Mouse (Mus musculus): Measurements from ENCODE around the gene Nr1h2. TPM values are rescaled to one million over a fixed set of nuclear protein-coding genes. Genes with fewer than 3 reads are reported as not detected.
A peak's percentile ranks its signal among the peaks of the same experiment; 100 is the strongest.

The Nr1h2 gene
- polyA plus RNA-seq, 1 experiment from 2014 or later = 75.3 TPM

DNA sequence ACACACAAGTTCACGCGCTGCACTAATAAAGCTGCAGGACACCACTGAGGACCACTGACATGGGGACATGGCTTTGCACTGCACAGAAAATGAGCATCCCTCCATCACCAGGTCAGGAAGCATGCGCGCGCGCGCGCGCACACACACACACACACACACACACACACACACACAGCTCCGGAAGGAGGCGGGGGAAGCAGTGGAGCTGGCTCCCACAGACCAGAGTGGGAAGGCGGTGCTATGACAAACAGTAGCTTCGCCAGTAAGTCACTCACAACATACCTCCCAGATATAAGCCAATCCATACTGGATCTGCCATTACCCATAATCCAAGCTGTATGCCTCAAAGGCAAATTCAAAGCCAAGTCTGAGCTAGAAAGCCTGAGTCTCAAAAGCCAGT lies 6.7 kb downstream of the Nr1h2 start:
- ATAC-seq (ENCODE audit: borderline replicate concordance, extremely low read depth, low FRiP score, low TSS enrichment) = no peak

DNA sequence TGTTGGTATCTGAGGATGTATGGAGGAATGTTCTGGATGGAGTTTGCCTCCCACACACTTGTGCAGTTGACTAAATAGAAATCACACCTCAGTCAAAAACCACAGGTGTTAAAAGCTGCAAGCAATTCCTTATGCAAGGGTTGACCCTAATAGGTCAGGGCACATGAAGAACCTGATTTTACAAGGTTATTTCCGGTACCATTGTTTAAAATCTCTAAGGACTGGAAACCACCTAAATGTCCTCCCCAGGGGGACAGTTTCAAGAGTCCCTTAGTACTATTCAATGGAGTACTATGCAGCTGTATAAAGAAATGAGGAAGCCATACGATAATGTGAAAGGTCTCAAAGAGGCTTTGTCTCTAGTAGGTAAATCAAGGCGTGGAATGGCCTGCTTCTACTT lies 7.5 kb downstream of the Nr1h2 start:
- no peak for ATAC-seq (ENCODE audit: borderline replicate concordance, extremely low read depth, low FRiP score, low TSS enrichment)
- Histone ChIP-seq H3K36me3 (peaks cover 32% of the 10 kb centered on the region), H3K4me1 (peaks cover 13% of the 10 kb centered on the region), H3K4me3 (no peak overlapping the region), H3K27ac (no peak overlapping the region), H3K9ac (no peak overlapping the region), H3K9me3 (no peaks in the 10 kb centered on the region), H3K4me2 (no peak overlapping the region), H3K27me3 (no peaks in the 10 kb centered on the region)
- WGBS = 96% methylated on average over 3 of the region's 3 CpGs

More for the DNA sequence above, 6.7 kb downstream of the Nr1h2 start:
- Histone ChIP-seq H3K4me3 (peak overlapping the region; percentile 72), H3K4me1 (peaks cover 13% of the 10 kb centered on the region), H3K9me3 (no peaks in the 10 kb centered on the region), H3K9ac (peak overlapping the region; percentile 59), H3K27ac (no peak overlapping the region), H3K36me3 (peaks cover 34% of the 10 kb centered on the region), H3K27me3 (no peaks in the 10 kb centered on the region), H3K4me2 (peak overlapping the region; percentile 81)
- 90% methylated on average over 13 of the region's 13 CpGs for WGBS

DNA sequence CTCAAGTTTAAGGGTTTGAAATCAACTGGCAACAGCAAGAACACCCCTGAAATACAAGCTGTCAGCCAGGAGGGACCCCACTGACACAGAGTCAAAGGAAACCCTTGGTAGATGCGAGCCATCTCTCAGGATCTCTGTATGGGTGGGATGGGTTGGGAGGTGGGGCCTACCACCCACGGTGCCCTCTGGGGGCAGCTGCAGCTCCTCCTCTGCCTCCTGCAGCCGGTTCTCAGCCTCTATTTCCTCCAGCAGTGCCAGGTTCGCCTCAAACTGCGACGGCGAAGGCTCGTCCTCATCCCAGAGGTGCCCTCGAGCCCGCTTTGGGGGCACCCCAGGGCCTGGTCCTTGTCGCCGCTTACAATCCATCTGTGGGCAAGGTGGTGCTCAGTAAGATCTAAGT lies 10.7 kb downstream of the Nr1h2 start:
- 77% methylated on average over 12 of the region's 12 CpGs for WGBS
- ATAC-seq (ENCODE audit: borderline replicate concordance, extremely low read depth, low FRiP score, low TSS enrichment) = no peak
- no peak overlapping the region for H3K27ac ChIP-seq
- H3K9ac ChIP-seq = no peak overlapping the region
- no peak overlapping the region for H3K4me2 ChIP-seq
- no peak overlapping the region for H3K4me3 ChIP-seq
- no peaks in the 10 kb centered on the region for H3K9me3 ChIP-seq
- no peaks in the 10 kb centered on the region for H3K27me3 ChIP-seq
- peaks cover 12% of the 10 kb centered on the region for H3K4me1 ChIP-seq
- peaks cover 42% of the 10 kb centered on the region for H3K36me3 ChIP-seq

DNA sequence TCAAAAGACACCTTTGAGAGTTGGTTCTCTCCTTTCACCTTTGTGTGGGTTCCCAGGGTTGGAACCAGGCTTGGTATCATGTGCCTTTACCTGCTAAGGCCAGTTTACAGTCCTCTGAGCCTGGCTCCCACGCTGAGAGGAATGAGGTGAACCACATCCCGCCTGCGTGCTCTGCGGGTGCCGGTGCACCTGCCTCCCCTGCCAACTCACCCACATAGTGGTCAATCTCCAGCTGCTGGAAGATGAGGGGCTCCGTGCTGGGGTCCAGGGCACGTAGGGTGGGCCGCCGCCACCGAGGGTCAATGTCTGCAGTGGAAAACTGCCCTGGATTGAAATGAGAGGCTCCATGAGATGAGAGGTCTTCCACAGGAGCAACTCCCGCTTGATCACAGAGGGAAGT lies 11.2 kb downstream of the Nr1h2 start:
- Histone ChIP-seq H3K4me2 (no peak overlapping the region), H3K4me1 (peaks cover 7% of the 10 kb centered on the region), H3K9me3 (no peaks in the 10 kb centered on the region), H3K27ac (no peak overlapping the region), H3K9ac (no peak overlapping the region), H3K4me3 (no peak overlapping the region), H3K36me3 (peaks cover 46% of the 10 kb centered on the region), H3K27me3 (no peaks in the 10 kb centered on the region)
- ATAC-seq (ENCODE audit: borderline replicate concordance, extremely low read depth, low FRiP score, low TSS enrichment) = no peak
- 94% methylated on average over 11 of the region's 11 CpGs for WGBS

DNA sequence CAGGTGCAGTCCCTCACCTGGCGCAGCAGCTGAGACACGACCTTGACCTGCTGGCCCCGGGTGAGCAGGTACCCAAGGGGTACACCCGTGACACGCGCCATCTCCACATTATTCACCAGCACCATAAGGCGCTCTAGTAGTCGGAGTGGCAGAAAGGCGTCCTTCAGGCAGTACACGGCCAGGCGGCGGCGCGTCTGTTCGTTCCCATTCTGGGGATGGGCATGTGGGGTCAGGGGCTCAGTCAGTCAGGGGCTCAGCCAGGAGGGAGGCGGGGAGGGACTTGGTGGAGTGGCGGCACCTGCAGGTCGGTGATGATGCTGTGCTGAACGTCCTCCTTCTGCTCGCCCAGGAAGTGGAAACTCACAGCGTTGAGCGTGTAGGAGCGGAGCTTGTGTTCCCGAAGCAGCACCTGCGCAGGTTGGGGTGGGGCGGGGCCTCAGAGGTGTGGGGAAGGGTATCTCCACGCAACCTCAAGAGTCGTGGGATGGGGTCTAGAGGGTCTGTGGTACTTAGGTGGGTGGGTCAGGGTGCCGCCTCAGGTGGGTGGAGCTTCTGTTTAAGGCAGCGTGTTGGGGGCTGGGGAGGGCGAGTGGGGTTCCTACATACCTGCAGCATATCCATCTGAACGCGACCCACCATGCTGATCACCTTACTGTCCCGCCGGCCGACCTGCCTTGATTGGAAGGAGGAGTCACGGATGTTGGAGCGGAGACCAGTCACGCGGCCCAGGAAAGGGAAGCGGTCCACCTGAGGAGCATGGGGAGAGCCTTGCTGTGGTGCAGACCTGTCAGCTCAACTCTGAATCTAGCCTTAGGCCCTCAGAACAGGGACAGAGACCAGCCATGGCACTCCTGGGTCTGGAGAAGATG lies 14.8 kb downstream of the Nr1h2 start:
- Histone ChIP-seq H3K9me3 (no peaks in the 10 kb centered on the region), H3K36me3 (peaks cover 76% of the 10 kb centered on the region), H3K27me3 (no peaks in the 10 kb centered on the region), H3K4me3 (no peak overlapping the region), H3K9ac (no peak overlapping the region), H3K4me1 (no peaks in the 10 kb centered on the region), H3K27ac (no peak overlapping the region), H3K4me2 (no peak overlapping the region)
- 88% methylated on average over 41 of the region's 41 CpGs for WGBS
- ATAC-seq (ENCODE audit: borderline replicate concordance, extremely low read depth, low FRiP score, low TSS enrichment) = no peak

DNA sequence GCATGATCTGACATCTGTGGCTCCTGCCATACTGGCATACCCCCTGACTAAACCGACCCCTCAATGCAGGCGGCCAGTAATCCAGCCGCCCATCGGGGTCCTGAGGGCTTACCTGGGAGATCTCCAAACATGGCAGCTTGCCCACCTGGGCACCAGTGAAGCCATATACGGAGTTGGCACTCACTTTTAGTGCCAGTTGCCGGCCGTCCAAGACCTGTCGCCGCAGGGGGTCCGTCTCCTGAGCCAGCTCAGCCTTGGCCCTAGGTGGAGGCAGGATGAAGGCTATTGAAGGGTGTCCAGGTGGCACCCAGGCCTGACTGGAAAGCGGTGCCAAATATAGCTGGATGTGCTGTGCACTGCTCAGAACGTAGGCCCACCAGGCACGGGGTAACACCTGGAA lies 16.3 kb downstream of the Nr1h2 start:
- WGBS = 92% methylated on average over 13 of the region's 13 CpGs
- ATAC-seq (ENCODE audit: borderline replicate concordance, extremely low read depth, low FRiP score, low TSS enrichment) = no peak
- Histone ChIP-seq H3K36me3 (peaks cover 84% of the 10 kb centered on the region), H3K9me3 (no peaks in the 10 kb centered on the region), H3K4me3 (no peak overlapping the region), H3K27ac (no peak overlapping the region), H3K27me3 (no peaks in the 10 kb centered on the region), H3K4me2 (no peak overlapping the region), H3K4me1 (no peaks in the 10 kb centered on the region), H3K9ac (no peak overlapping the region)

DNA sequence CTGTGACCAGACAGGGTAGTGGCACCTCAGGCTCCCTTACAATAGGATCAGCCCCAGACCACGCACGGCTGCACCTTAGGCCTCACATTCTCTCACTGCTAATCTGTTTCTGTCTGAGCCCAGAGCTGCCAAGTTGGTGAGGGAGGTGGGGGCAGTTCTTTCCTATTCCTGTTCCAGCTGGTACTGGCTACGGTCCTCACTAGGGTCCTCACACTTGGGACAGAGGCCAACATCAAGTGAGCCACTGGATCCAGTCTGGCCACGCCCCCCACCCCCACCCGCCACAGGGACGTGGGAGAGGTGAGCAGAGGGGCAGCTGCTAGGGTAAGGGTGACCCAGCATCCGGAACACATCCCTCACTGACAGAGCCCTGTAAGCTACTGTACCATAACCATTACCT lies 16.7 kb downstream of the Nr1h2 start:
- no peaks in the 10 kb centered on the region for H3K27me3 ChIP-seq
- H3K4me2 ChIP-seq = no peak overlapping the region
- no peak for ATAC-seq (ENCODE audit: borderline replicate concordance, extremely low read depth, low FRiP score, low TSS enrichment)
- no peak overlapping the region for H3K27ac ChIP-seq
- H3K4me1 ChIP-seq = no peaks in the 10 kb centered on the region
- no peak overlapping the region for H3K9ac ChIP-seq
- no peak overlapping the region for H3K4me3 ChIP-seq
- 68% methylated on average over 7 of the region's 7 CpGs for WGBS
- no peaks in the 10 kb centered on the region for H3K9me3 ChIP-seq
- H3K36me3 ChIP-seq = peaks cover 81% of the 10 kb centered on the region

DNA sequence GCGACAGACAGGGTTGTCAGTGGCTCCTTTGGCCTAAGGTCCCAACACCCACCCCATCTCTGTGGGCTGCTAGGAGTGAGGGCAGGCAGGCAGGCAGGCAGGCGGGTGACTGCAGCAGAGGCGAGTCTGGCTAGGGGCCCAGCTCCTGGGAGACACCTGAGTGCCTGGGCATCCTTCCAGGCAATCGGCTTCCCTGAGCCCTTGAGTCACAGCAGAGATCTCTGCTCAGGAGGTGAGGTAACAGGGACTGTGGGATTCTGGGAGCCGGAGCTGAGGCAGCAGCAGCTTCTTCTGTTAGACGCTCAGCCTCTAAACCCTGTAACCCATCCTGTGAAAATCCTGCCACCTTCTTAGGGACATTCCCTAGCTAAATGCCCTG lies 17.2 kb downstream of the Nr1h2 start:
- Histone ChIP-seq H3K27ac (no peak overlapping the region), H3K36me3 (peaks cover 79% of the 10 kb centered on the region)
- ATAC-seq (ENCODE audit: borderline replicate concordance, extremely low read depth, low FRiP score, low TSS enrichment) = no peak

DNA sequence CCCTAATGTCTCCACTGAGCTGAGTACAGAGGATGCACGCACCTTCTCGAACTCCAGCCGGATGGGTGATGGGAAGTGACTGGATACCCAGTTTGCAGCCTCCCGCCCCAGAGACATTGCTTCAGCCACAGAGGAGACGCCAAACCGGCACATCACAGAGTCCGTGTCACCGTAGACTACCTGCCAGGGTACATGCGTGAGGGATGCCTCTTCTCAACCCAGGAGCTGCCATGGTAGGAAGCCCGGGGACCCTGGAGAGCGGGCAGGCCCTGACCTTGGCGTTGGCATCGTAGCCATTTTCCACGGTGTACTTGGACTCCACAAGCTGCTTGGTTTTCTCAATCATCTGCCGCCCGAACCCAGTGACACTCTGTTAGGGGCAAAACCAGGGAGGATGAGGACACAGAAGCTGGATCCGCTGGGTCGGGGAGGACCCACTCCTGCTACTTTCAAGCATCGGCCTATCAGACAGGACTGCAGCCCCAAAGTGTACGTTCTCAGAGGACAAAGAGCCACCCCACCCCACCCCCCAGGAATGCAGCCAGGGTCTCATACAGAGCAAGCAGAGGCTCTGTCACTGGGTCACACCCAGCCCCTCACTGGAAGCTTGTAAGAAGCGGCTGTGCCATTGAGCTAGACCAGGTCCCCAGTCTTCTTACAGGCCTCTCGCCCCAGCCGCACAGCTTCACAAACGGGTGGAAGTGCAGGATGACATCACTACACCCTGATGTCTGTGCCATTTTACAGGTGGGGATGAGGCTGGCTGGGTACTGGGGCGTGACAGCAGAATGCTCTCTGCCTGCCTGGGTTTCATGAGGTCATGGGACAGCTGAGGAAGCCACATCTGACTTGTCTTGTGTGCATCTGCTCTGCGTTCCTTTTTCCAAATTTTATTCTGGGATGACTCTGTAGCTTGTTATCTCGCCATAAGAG lies 17.8 kb downstream of the Nr1h2 start:
- Histone ChIP-seq H3K9ac (no peak overlapping the region), H3K4me3 (no peak overlapping the region), H3K27me3 (no peaks in the 10 kb centered on the region), H3K4me1 (no peaks in the 10 kb centered on the region), H3K27ac (no peak overlapping the region), H3K9me3 (no peaks in the 10 kb centered on the region), H3K36me3 (peaks cover 72% of the 10 kb centered on the region), H3K4me2 (no peak overlapping the region)
- 90% methylated on average over 27 of the region's 27 CpGs for WGBS
- no peak for ATAC-seq (ENCODE audit: borderline replicate concordance, extremely low read depth, low FRiP score, low TSS enrichment)

More for the DNA sequence above, 17.2 kb downstream of the Nr1h2 start:
- Histone ChIP-seq H3K9ac (no peak overlapping the region), H3K4me2 (no peak overlapping the region), H3K4me1 (no peaks in the 10 kb centered on the region), H3K4me3 (no peak overlapping the region), H3K9me3 (no peaks in the 10 kb centered on the region), H3K27me3 (no peaks in the 10 kb centered on the region)
- WGBS = 80% methylated on average over 6 of the region's 6 CpGs

DNA sequence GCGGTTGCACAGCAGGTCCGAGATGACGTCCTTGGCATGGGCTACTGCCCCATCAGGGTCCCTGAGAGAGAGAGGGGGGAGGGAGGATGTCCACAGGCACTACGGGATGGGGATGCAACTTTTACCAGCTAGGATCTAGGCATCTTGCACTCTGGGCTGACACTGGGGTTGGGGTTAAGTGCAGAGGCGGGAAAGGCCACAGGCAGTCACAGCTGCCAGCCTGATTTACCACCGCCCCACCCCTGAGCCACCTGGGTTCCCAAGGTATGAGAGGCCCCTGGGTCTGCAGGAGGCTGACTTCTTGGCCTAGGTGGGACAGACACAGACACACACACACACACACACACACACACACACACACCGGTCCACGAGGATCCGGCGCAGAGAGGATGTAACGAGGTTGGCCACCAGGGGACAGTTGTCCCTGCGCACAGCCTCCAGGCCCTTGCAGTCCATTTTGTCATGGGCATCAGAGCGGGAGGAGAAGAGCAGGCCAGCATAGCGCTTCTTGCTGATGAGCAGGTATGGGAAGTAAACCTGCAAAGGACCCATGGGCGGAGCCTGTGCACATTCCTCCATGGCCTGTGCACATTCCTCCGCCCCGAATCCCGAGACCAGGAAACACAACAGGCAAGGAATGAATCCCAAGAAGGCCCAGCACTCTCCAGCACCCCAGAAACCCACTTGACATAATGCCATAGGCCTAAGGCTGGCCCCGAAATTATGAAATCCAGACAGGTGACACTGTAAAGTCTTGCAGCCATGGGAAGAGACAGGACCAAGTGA lies 18.9 kb downstream of the Nr1h2 start:
- Histone ChIP-seq H3K4me3 (no peak overlapping the region), H3K27me3 (no peaks in the 10 kb centered on the region), H3K4me1 (no peaks in the 10 kb centered on the region), H3K9me3 (no peaks in the 10 kb centered on the region), H3K36me3 (peaks cover 63% of the 10 kb centered on the region), H3K9ac (no peak overlapping the region), H3K27ac (no peak overlapping the region), H3K4me2 (no peak overlapping the region)
- WGBS = 79% methylated on average over 19 of the region's 19 CpGs
- ATAC-seq (ENCODE audit: borderline replicate concordance, extremely low read depth, low FRiP score, low TSS enrichment) = no peak

DNA sequence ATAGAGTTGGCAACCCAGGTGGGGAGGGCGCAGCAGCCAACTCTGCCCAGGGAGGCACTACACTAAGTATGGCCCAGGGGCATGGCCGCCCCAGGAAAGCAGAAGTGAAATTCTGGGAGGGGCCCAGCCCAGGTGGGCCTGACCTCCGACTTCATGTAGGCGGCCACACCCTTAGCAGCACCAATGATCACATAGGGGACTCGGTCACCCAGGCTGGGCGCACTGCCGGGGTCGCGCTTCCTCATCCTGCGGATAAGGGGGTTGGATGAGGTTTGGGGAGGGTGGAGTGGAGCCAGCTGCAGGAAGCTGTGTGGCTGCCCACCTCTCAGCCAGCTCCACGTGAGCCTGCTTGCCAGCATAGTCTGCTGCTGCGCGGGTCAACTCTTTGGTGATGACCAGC lies 19.5 kb downstream of the Nr1h2 start:
- WGBS = 89% methylated on average over 13 of the region's 13 CpGs
- H3K27me3 ChIP-seq = peaks cover 3% of the 10 kb centered on the region; the same call in 1 of the 2 replicates
- H3K9me3 ChIP-seq = no peaks in the 10 kb centered on the region
- no peak overlapping the region for H3K27ac ChIP-seq
- no peak overlapping the region for H3K9ac ChIP-seq
- H3K4me2 ChIP-seq = no peak overlapping the region
- H3K36me3 ChIP-seq = peaks cover 57% of the 10 kb centered on the region
- no peaks in the 10 kb centered on the region for H3K4me1 ChIP-seq
- no peak overlapping the region for H3K4me3 ChIP-seq
- ATAC-seq (ENCODE audit: borderline replicate concordance, extremely low read depth, low FRiP score, low TSS enrichment) = no peak

Measured in lung, embryonic 15.5 days (tissue).